Mouse (Mus musculus) cerebellum, postnatal 14 days (tissue): Measurements from ENCODE around the gene C3.

Experiments
- DNase-seq, 2 experiments: peaks; one replicate each; pipeline ENCODE4 v3.0.0; 2021; ENCODE audit warnings: mixed read lengths in 2 of 2

Gene C3

DNA sequence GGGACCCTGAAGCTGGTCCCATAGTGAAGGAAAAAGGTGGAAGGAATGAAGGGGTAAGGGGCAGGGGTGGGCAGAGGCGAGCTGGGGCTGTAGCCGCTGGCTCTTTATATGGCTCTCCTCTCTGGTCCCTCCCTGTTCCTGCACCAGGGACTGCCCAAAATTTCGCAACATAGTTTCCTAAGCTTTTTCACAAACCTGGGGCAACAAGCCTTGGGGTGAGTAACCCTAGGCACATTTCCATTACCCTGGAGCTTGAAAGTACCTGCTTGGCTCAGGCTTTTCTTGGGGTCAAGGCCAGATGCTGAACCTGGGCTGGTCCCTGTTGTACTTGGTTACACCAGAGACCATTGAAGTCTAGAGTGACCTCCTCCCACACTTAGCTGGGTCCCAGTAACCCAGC, at the start of gene C3:
TSS of gene C3 (minus strand) at position 123 of the 400 bp plus-strand sequence.
- no peak for DNase-seq

DNA sequence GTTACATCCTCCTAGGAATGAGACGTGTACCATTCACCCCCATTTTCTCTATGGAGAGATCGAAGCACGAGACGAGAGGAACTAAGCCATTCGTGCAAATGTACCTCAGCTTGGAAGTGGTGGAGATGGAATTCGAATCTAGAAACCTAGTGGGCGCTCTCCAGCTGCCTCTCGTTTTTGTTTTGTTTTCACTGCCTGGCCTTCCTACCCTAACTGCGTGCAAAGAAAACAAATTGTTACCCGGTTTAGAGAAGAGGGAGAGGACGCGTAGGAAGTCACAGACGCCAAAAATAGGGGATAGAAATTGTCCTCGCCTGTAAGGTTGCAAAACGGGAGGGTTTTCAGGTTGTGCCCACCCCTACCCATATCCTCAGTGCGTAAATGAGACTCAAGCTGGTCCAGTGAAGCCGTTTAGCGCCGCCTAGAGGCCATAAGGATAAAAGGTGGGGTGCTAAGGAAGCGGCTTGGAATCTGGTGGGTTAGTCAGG, 48.7 kb upstream of the C3 start:
- DNase-seq: peak; percentile 83

DNA sequence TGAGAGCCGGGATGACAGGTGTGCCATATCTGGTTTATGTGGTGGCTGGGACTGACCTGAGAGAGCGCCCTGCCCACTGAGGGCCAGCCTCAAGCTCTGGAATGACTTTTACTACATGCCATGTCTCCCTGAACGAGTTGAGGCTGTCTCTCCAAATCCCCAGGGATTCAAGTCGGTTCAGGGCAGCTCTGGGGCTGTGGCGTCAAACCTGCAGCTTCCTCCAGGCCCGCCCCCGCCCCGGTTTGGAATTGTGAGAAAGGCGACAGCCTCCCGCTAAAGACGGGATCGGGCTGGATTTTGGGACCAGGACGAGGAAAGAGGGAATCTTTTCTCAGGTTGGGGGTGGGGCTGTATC, 48.0 kb upstream of the C3 start:
- DNase-seq: peak in 1 of 2 experiments; percentile 37

DNA sequence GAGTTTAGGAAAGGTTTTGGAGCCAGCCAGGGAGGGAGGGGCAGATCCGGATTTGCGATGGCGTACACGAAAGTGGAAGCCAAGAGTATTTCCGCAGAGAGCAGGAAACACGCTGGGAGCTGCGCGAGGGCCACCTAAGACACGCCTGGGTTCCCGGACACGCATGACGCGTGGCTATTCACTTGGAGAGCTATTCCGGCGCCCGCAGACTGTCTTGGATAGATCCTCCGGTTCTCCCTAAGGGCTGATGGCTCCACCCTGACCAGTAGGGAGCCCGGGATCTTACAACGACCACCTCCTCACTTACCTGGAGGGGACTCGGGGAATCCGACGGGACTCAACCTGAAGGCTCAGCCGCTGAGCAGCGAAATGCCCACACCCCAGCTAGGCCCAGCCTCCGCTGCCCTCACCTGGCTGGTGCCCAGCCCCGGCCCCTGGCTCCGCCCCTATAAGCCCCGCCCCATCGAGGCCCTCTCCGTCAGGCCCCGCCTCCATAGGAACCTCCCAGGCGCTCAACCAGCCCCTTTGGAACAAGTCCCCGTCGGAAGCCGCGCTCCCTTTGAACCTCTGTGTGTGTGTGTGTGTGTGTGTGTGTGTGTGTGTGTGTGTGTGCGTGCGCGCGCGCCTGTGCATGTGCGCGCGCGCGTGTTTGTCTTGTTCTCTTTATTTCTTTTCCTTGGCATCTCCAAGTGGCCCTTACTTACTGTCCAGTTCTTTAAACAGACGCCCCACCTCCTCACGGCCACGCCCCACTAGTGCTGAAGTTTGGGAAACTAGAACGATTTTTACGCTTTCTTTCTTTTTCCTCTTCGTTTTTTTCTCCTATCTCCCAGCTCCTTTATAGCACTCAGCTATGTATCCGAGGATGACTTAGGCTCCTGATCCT, 47.4 kb upstream of the C3 start:
- peak; percentile 87 to 88 for DNase-seq

GRCm38 (mm10) chr17:57274686-57275085, 46.8 kb upstream of the C3 start:
- peak in 1 of 2 experiments; percentile 20 for DNase-seq

DNA sequence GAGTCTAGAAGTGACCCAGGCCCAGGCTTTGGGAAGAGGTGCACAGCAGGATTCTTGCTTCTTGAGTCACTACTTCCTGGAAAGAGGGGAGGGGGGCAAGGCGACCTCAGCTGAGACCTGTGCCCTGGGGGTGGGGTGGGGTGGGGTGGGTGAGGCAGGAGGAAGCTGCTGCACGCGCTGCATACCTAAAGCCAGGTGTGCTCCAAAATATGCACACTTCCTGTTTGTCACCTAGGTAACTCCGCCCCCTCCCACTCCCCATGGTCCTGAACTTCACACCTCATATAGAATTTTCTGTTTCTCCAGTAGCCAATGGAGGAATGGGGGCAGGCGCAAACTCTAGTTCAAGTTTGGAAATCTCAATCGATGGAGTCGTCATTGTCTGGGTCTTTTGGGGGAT, 45.9 kb upstream of the C3 start:
- no peak for DNase-seq

GRCm38 (mm10) chr17:57271301-57271700, 43.4 kb upstream of the C3 start:
- no peak for DNase-seq

DNA sequence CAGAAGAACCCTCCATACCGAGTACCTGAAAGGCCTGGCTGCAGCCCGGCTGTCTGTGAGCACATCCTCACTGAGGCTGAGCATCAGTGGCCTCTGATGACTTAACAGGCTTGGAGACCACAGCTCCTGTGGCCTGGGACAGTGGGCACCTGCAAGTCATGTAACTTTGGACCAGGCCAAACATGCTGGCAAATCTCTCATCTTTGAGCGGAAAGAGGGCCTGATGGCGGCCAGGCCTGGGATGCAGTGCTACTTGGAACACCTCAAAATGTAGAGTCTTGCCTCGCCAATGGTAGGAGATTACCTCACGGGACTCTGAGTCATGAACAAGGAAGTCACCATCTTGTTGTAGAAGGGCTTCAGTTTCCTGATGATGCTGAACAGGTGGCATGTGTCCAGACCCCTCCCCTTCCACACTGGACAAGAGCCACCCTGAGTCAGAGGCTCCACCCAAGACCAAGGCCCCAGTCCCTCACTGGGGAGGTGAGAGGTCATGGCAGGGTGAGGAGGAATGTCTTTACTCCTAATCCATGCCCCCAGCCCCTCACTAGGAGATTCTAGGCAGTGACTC, 39.7 kb upstream of the C3 start:
- no peak for DNase-seq

DNA sequence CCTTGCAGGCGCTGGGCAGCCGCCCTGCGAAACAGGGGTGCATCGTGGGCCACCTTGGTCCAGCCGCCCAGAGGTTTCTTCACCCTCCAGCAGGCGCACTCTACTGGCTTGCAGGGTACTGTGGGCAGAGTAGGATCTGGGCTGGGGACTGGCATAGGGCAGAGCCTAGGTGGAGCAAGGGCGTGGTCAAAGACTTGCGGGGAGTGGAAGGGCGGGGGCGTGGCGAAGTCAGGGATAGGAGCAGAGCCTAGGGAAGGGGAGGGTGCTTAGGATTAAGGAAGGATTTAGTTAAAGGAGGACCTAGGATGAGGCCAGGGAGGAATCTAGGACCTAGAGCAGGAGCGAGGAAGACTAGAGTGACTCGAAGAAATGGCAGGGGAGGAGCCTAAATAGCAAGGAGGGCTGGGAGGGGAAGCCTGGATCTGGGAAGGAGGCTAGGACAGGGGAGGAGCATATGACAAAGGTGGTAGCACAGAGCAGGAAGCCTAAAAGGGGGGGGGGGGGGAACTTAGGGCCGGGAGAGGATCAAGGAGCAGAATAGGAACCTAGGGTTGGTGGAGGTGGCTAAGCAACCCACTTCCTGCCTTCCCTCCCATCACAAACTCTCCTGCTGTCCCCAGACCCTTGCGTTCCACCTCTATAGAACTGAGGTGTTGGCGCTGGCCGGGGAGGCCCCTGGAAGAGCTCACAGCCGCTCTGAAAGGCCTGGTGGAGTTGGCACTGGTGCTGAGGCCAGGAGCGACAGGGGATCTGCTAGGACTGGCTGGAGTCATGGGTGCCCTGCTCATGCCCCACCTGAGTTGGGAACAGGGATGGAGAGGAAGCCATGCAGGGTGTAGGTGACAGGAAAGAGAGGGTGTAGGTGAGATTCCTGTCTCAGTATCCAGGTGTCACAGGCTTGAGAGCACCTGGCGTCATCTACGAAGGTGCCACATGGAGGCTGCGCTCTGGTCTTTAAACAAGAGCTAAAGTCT, 37.3 kb upstream of the C3 start:
- peak; percentile 62 to 66 for DNase-seq

GRCm38 (mm10) chr17:57264164-57264563, 36.2 kb upstream of the C3 start:
- DNase-seq: no peak

GRCm38 (mm10) chr17:57262901-57263550, 35.1 kb upstream of the C3 start:
- no peak for DNase-seq

- no peak for DNase-seq
These were observed 33.9 kb upstream of the C3 start for GRCm38 (mm10) chr17:57261796-57262195.

DNA sequence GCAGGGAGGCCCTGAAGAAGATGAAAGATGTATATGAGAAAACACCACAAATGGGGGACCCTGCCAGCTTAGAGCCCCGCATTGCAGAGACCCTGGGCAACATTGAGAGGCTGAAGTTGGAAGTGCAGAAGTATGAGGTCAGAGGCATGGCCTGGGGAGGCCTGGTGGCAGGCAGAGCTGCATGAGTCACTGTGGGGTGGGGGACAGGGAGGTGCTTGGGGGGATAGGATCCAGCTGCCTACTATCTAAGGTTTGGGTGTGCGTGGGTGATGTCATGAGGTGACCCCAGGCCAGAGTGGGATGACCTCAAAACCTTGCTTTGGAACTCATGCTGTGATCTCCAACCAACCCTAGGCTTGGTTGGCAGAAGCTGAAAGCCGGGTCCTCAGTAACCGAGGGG, 33.4 kb upstream of the C3 start:
- DNase-seq: no peak

- no peak for DNase-seq
These were observed 32.4 kb upstream of the C3 start for GRCm38 (mm10) chr17:57260351-57260750.

- no peak for DNase-seq
These were observed 31.8 kb upstream of the C3 start for GRCm38 (mm10) chr17:57259742-57260141.

GRCm38 (mm10) chr17:57258191-57258590, 30.3 kb upstream of the C3 start:
- DNase-seq: no peak

- DNase-seq: no peak
These were observed 29.1 kb upstream of the C3 start for GRCm38 (mm10) chr17:57256921-57257485.

GRCm38 (mm10) chr17:57255354-57255753, 27.4 kb upstream of the C3 start:
- DNase-seq: no peak

- no peak for DNase-seq
These were observed 25.4 kb upstream of the C3 start for GRCm38 (mm10) chr17:57253306-57253705.

DNA sequence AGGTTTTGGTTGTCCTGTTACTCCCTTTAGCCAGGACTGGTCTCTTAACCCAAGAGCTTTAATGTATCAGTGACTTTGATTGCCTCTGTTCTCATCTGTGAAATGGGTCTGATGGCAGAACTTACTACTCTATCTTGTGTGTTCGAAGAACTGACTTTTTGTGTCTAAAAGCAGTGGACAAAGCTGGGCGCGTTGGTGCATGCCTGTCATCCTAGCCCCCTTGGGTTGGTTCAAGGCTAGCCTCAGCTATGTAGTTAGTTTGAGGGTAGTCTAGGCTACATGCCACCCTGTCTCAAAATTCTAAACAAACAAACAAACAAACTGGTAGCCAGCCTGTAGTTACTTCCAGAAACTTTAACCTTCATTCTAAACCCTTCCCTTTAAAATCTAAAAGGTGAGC, 23.5 kb upstream of the C3 start:
- no peak for DNase-seq

DNA sequence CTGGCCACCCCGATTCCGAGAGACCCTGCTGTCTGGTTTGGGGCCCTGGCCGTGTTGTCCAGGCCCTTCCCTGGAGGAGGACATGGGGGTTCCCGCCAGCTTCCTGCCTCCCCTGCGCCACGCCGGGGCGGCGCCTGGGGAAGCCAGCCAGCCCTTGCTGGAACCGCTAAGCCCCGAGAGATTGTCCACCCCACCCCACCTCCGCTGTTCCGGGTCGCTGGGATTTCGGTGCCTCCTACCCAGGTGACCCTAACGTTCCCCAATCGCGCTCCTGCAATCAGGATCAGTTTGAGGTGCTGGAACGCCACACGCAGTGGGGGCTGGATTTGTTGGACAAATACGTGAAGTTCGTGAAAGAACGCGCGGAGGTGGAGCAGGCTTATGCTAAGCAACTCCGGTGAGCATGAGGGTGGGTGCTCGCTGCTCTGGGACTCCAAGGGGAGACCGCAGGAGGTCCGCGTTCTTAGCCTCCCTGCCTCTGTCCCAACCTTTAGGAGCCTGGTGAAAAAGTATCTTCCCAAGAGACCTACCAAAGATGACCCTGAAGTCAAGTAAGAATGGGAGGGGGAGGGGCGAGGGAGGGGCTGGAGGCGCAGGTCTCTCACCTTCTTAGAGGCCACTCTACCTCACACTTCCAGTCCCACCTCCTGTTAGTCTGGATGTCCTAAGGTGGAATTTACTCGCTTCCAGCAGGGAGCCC, 22.7 kb upstream of the C3 start:
- peak in 1 of 2 experiments; percentile 26 for DNase-seq
